Mouse (Mus musculus) cerebellum, adult 9-11 months (tissue): ENCODE results near the gene Sipa1.

Experiments
- DNase-seq: peaks from one replicate; pipeline ENCODE4 v3.0.0; 2022

Gene Sipa1

GRCm38 (mm10) chr19:5601752-5602541 lies 61.6 kb downstream of the Sipa1 start, which contains the start of gene Rnaseh2c:
Rnaseh2c (plus strand) TSS chr19:5601873.
- peak; percentile 84 for DNase-seq
